Mouse (Mus musculus): ENCODE measurements around the gene Slc35b2.

Slc35b2 gene

DNA sequence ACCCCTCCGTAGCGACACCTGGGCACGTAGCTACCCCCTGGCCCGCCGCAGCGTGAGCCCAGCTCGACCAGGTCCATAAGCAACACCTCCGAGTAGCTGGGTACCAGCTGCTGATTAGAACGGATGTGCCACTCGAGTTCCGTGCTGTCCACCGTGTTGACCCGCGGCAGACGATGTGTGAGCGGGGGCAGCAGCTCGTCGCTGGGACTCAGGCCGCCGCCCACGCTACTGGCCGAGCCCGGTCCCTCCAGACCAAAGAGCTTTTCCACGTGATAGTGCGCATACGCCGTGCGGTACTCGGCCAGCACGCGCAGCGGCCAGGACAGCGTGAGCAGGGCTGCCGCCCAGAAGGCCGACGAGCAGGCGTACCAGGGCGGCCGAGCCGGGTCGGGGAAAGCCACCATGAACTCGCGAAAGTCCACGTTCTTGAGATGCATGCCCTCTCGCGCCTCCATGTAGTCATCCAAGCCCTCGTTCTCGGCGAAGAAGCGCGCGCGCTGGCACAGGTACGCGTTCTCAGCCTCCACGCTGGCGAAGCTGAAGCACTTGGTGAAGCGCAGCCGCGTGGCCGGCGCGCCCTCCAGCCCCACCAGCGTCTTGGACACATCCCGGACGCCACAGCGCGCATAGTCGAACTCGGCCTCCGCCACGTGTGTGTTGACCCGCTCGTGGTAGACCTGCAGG, 18.3 kb upstream of the Slc35b2 start:
- in situ Hi-C loops (cut with MboI, MseI), result no loop called here

DNA sequence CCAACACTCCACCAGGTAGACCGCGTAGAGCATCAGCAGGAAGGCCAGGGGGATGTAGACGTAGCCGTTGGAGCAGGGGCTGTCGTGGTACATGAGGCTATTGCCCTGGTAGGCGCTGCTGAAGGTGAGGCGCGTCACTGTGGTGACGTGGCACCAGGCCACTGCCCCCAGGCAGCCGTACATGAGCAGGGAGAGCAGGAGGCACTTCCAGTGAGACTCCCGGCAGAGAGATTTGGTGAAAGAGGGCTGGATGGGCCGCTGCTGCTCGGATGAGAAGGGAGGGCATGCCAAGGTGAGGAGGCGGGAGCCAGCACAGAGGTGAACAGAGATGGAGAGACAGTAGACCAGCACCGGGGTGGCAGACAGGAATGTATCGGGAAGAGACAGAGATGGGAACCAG, 16.7 kb upstream of the Slc35b2 start:
- in situ Hi-C loops (cut with MboI, MseI), result no loop called here

DNA sequence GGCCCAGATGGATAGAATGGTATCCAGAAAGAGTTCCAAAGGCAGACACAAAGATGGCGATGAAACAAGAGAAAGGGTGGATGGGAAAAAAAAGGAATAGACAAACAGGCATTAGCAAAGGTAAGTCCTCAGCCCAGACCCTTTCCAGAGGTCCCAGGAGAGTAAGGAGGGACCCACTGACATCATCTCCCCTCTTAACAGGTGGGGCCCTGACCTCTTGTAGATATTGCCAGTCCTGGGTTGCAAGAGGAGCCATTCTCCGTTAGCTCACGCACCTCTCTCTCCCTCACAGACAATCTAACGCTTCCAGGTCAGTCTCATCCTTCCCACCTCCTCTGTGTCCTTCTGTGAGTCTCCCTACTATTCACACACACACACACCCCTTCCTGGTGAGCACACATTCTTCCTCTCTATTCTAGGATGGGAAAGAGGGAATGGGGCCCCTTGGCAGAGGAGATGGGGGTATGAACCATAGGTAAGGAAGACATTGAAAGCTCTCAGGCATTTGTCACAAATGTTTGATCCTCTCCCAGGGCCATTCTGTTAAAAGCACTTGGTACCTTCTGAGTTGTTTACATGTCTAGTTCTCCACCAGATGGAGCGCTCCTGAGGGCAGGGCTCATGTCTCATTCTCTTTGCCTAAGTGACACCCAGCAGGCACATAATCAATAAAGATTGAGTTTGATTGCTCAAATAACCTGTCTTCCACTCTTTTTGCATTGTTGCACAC, 16.0 kb upstream of the Slc35b2 start:
- in situ Hi-C loops (cut with MboI, MseI), result no loop called here

DNA sequence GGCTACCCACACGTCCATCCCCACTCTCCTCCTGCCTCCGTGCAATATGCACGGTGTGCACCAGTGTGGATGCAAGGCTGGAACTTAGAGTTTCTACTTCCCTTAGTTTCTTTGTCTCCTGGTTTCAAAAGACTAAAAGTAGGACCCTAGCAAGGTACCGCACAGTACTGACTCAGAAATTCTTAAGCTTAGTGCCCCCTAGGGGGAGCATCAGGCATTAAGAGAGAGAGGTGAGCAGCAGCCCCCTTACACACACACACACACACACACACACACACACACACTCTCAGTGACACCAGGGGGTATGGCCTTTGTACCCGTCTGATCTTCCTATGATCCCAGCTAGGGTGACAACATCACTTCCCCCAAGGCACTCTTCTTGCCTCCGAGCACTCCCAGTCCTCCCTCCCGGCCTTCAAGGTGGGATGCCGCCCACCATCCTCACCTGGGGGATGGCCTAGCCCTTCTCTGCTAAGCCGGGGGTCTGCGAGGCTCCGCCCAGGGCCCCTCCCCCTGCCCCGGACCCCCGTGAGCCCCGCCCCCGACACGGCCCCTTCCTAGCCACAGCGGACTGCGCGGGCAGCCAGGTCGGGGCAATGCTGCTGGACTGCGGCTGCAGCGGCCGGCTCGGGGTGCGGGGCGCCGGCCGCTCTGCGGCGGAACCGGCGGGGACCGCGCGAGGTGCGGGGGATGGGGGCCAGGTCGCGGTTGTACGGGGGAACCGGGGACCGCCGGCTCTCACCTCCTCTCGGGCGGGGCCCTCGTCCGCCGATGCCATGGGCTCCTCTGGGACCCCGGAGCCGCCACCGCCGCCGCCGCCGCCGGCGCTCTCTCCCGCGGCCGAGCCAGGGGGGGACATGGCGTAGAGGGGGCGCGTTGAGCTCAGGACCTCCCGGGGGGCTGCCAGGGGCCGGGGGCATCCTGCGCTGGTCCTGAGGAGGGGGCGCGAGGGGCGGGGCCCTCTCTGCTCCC, 14.8 kb upstream of the Slc35b2 start:
- in situ Hi-C loops (cut with MboI, MseI), result no loop called here

DNA sequence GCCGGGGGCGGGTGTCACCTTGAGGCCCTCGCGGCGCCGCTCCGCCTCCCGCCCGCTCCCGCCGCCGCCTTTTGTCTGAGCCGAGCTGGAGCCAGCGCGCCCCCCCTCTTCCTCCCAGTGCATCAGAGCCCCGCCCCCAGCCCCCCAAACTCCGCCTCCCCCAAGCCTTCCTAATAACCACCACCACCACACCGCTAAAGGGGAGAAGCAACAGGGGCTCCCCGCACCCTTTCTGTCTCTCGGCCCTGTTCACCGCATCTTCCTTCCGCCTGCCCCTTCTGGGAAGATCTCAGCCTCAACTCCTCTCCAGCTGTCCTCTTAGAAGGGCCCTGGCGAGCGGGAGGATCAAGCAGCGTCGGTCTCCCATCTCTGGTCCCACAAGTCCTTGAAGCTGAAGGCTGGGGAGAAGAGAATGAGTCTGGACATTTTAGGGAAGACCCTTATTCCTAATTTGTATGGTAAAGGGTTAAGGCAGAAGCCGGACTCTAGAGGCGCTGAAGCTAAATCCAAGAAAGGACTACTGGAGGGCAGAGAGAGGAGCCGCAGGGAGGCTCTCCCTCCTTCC, 14.0 kb upstream of the Slc35b2 start, which contains the start of gene Tmem151b:
Gene Tmem151b, minus strand, starts transcription at position 61 of the 565 bp plus-strand sequence.
- in situ Hi-C loops (cut with MboI, MseI), result loop anchor here (5.0 kb wide), 1 partner anchor 72 kb away; the partner anchor contains the start of gene Spats1

DNA sequence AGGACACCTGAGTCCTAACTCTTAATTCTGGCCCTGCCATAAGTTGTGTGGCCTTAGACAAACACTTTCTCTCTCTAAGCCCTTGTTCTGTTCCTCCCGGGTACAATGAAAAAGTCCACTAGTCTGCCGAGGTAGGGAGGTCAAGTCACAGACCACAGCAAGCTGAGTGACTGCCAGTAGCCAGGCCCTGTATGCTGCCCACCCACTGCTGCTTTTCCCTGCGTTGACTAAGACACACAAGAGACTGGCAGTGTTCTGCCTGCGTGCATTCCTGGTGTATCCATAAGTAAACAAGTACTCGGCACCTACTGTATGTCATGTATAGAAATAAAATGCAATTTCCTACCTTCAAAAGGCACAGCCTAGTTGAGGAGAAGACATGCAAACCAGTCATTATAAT, 13.4 kb upstream of the Slc35b2 start:
- in situ Hi-C loops (cut with MboI, MseI), result loop anchor here (5.0 kb wide), 1 partner anchor 73 kb away; the partner anchor contains the start of gene Spats1

DNA sequence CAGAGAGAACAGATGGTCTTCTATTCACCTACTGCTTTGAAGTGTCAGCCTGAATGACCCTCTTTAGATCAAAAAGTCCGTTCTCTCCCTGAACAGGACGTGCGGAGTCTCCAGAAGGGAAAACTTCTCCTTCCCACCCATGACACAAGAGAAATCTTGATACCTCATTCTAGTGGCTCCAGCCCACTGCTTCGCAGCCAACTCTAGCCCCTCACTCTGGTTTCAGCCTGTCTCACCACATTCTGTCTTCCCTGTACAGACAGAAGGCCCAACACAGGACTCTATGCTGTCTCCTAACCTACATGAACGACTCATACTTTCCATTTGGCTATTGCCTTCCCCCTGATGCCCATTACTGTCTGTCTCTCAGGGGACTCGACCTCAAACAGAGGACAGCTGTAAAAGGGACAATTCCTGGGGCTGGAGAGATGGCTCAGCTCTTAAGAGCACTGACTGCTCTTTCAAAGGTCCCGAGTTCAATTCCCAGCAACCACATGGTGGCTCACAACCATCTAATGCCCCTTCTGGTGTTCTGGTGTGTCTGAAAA, 12.4 kb upstream of the Slc35b2 start:
- in situ Hi-C loops (cut with MboI, MseI), result loop anchor here (5.0 kb wide), 1 partner anchor 74 kb away; the partner anchor contains the start of gene Spats1

DNA sequence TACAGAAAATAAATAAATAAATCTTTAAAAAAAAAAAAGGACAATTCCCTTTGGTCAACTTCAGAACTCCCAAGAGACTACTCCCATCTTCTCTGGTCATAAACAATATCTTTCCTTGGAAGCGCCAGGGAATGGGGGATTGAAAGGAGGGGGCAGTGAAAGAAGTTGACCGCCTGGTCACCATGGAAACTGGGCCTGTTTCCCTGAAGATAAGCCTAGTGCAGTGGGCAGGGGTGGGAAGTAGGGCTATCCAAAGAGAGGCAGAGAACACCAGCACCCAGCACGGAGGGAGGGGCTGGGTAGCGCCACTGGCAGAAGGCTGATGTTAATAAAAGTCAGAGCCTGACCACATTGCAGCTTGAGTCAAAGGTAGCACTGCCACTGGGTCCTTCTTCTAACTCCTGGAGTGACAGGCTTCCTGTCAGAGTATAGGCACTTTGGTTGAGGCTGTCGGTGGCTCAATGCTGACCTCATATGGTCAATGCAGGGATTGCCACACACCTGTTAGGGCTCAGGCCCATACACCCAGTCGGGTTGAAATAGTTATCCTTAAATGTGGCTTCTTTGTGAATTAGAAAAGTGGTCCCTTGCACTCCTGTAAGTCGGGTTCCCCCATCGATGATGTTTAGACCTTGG, 11.7 kb upstream of the Slc35b2 start:
- in situ Hi-C loops (cut with MboI, MseI), result loop anchor here (5.0 kb wide), 1 partner anchor 75 kb away; the partner anchor contains the start of gene Spats1

DNA sequence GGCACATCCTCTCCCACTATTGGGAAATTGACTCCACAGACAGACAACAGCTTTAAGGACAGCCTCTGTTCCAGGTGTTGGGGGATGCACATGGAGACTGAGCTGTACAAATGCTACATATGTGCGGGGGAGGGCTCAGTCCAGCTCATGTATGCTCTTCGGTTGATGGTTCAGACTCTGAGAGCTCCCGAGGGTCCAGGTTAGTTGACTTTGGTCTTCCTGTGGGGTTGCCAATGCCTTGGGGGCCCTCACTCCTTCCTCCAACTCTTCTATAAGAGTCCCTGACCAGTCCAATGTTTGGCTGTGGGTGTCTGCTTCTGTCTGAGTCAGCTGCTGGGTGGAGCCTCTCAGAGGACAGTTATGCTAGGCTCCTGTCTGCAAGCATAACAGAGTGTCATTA, 10.6 kb upstream of the Slc35b2 start:
- in situ Hi-C loops (cut with MboI, MseI), result loop anchor here (5.0 kb wide), 1 partner anchor 76 kb away; the partner anchor contains the start of gene Spats1

DNA sequence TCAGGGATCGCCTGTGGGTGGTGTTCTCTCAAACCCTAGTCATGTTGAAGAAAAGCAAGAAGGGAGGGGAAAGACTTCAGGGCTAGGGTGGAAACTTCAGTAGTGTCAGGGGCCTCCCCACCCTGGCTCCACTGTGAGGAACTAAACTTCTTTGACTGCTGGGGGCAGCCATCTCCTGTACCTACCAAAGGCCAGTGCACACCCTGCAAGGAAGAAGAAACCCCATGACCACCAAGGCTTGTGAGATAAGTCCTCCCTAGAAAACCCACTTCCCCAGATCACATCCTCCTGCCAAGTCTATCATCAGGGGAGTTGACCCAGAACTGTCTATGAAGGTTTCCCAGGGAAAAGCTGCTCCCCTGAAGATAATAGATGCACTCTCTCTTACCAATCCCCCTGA, 9.3 kb upstream of the Slc35b2 start:
- in situ Hi-C loops (cut with MboI, MseI), result loop anchor here (5.0 kb wide), 1 partner anchor 77 kb away; the partner anchor contains the start of gene Spats1

DNA sequence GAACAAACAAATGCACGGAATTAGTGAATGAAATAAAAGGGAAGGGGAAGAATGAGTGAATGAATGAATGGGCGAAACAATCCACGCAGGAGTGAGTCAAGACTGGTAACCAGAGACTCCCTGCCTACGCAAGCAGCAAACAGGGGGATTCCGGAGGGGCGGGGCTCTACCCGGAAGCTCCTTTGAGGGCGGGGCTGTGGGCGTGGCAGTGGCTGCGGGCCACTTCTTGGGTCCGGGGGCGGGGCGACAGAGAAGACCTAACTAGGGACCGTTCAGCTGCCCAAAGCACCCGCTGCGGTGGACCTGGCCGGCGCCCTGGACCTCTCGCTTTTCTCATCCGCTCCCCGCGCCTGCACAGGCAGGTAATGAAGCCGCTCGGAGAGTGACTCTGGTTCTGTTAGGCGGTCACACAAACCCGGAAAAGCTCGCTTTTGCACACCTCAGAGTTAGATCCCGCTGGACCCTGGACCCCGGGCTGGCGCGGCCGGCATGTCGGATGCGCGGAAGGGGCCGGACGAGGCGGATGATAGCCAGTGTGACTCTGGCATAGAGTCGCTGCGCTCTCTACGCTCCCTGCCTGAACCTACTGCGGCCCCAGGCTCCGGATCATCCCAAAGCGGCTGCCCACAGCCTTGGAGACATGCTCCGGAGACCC, 8.1 kb upstream of the Slc35b2 start, which contains the start of gene Nfkbie:
Gene Nfkbie, plus strand, starts transcription at position 252 of the 655 bp plus-strand sequence.
- in situ Hi-C loops (cut with MboI, MseI), result no loop called here

DNA sequence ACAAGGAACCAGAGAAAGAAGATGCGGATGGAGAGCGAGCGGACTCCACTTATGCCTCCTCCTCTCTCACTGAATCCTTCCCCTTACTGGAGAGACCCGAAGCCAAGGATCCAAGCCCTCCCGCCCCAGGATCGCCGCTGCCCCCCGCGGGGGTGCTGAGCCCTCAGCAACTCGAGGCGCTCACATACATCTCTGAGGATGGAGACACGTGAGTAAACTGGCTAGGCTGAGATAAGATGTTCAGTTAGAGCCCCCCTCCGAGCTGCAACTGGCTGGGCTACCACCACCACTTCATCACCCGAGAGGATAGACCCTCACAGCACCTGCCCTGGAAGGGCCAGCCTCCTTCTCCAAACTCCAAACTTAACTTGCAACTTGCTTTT, 7.6 kb upstream of the Slc35b2 start:
- in situ Hi-C loops (cut with MboI, MseI), result no loop called here

DNA sequence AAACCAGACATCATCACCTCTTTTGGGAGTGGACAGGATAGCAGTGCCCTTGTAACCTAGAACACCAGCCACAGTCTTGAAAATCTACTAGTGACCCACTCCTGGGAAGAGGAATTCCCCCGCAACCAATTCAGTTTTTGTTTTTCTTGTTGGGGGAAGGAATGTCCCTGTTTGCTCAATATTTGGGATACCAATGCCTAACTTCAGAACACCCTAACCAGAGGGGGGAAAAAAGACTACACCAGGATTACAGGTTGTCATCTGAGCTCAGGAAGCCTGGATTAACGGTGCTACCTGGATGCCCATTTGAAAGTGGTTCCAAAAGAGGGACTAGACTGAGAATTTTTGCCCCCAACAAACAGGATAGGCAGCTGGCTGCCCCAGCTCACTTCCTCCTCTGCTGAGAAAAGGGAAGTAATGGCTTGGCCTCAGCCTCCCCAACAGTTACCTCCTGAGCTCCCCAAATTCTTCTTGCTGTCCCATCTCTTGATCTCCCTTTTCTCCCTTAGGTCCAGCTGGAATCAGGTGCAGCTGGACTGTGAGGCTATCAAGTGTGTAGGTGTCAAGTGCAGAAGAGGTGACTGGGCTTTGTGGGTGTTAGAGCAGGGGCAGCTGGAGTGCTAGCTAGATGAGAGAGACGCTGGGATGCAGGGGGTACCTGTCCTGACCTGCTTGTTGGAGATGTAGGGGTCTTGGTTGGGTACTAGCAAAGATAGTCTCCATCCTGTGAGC, 7.0 kb upstream of the Slc35b2 start:
- in situ Hi-C loops (cut with MboI, MseI), result no loop called here

DNA sequence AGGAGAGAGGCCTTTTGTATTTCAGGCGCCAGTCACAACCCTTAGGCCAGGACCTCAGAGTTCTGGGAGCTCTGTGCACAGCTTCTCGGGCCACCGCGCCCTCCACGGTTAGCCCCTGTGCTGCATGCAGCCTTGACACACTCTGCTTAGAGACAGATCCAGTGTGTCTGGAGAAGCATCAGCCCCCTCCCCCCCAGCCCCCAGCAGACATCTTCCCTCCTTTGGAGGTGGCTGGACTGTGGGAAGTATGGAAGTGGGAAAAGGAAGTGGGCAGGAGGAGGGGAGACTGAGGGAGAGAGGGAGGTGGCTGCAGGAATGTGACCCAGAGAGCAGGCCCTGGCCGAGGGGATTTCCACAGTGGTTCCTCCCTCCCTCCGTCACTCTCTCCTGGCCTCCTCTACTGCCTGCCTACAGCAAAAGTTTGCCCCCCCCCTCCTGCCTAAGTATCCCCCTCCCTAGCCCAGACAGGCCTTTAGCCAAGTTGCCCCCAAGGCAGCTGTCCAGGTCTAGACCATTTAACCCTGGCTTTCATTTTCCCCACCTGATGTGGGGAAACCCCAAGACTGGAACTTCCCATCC, 6.3 kb upstream of the Slc35b2 start:
- in situ Hi-C loops (cut with MboI, MseI), result no loop called here

DNA sequence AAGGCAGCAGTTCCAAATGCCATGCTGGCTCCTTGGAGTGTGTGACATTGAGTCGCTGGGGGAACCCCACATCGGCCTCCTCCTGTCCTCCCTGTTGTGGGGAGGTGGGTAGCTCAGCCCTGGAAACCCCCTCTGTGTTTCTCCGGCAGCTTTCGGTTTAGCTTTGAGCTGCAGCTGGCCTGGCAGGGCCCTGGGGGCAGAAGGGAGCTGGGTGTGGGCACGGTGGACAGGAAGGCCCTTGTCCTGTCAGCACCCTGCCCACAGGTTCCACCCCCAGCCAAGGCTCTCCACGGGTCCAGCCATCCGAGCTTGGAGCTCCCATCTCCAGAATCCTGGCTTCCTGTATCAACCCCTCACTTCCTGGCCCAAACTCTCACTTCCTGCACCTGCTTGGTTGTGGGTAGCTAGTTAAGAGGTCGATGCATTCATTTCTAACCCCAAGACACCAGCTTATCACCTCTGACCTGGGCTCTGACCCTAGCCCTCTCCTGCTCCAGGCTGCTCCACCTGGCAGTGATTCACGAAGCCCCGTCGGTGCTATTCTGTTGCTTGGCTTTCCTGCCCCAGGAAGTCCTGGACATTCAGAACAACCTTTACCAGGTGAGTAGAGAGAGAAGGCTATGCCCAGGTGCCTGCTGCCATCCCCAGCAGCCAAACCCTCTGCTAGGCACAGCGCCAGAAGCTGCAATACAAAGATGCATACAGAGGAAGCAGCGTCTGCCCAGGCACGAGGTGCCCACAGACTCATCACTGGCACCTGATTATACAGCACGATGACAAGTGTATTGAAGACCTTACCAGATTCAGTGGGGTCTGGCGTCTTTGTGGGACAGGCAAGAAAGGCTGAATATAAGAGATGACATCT, 5.4 kb upstream of the Slc35b2 start:
- in situ Hi-C loops (cut with MboI, MseI), result no loop called here

DNA sequence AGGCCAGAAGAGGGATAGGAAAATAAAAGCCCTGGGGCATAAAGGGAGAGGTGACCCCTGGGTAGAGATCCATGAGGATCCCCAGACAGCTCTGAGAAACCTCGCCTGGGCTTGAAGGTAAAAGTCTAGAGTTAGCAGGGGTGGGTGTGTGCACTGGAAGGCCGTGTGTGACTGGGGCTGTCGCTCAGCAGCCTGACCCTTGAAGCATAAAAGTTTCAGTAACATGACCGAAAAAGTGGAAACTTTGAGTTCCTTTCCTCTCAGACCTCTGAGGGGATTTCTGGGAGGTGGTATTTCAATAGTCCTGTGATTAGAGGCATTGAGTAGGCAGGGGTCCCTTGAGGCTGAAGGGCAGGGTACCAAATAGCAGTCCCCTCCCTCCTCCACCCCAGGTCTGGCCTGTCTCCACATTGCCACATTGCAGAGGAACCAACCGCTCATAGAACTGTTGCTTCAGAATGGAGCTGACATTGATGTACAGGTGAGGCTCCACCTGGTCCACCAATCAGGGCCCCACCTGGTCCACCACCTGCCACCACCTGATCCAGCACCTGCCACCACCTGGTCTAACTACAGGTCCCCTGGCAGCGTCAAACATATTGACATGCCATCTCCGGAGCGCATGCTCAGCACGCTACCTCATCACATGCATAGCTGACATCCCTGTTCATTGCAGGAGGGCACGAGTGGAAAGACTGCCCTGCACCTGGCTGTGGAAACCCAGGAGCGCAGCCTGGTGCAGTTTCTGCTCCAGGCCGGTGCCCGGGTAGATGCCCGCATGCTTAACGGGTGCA, 3.7 kb upstream of the Slc35b2 start:
- in situ Hi-C loops (cut with MboI, MseI), result no loop called here

DNA sequence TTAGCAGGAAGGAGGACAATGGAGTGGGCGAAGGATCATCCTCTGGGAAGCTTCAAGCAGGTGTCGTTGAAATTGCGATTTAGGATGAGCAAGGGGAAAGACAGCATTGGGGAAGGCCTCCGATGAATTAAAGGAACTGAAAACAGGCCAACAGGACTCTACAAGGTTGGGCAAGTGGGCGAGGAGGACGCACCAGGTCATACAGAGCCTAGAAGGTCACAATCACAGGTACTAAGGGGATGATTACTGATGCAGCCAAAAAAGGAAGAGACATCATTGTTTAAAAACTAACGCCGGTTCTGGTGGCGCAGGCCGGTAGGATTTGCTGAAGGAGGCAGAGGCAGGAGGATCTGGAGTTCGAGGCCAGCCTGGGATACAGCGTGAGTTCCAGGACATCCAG, 458 bp upstream of the Slc35b2 start:
- in situ Hi-C loops (cut with MboI, MseI), result no loop called here

Data from T-helper 2 cell (primary cell).